Mouse (Mus musculus): Measurements from ENCODE around the gene Copz1.

DNA sequence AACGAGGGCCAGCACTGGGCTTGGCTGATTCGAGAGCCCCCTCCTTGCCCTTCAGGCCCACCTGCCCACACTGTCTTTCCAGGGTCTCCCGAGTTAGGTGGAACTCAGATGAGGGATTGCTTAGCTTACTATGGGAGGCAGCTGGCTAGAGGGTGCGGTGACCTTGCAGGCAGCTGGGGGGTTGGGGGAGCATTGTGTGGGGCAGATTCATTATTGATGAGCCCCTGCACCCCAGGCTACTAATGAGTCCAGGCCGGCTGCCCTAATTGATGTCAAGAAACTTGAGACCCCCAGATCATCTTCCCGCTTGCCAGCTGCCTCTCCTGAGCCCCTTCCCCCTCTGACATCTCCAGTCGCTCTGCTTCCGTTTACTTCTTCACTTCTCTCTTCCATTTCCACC, 69.0 kb downstream of the Copz1 start:
- TF ChIP-seq ZC3H11A (IDR thresholded peaks at IDR 0.05; ENCODE audit: low read depth, low read length) (no peak), CTCF (conservative IDR thresholded peaks at IDR 0.05 in 1 of 2, IDR thresholded peaks at IDR 0.05 in 1 of 2; ENCODE audit: low read depth in 2 of 2, low read length in 2 of 2) (no peak), POLR2A (IDR thresholded peaks at IDR 0.05; ENCODE audit: low read depth, low read length) (no peak), RAD21 (IDR thresholded peaks at IDR 0.05; ENCODE audit: low read depth, low read length) (no peak), POLR2AphosphoS2 (IDR thresholded peaks at IDR 0.05; ENCODE audit: low read depth, low read length) (no peak), JUN (IDR thresholded peaks at IDR 0.05; ENCODE audit: insufficient read depth, low read depth, low read length) (no peak), CHD2 (IDR thresholded peaks at IDR 0.05; ENCODE audit: low read length) (no peak), ETS1 (conservative IDR thresholded peaks at IDR 0.05; ENCODE audit: low read depth, low read length) (no peak), ZMIZ1 (IDR thresholded peaks at IDR 0.05; ENCODE audit: low read depth, low read length) (no peak), IRF4 (IDR thresholded peaks at IDR 0.05; ENCODE audit: low read depth, low read length) (no peak), E2F4 (IDR thresholded peaks at IDR 0.05; ENCODE audit: insufficient replicate concordance, low read depth, low read length) (no peak), MAX (IDR thresholded peaks at IDR 0.05; ENCODE audit: low read length) (no peak)
